ENCODE assay signal across 9 mouse cellular contexts in genomic region chr3:68709198-68709797, GRCm38 (mm10). TPM values are rescaled to one million over a fixed set of nuclear protein-coding genes. Genes with fewer than 3 reads are reported as not detected.
DNase-seq lines count a peak whose midpoint lies in the region; ATAC-seq and TF ChIP-seq lines count a peak whose summit lies in the region.
"Had no signal": no experiment of that assay in that cellular context is flagged by ENCODE, and none has a peak within 500 bp of the region (broad histone marks: within the 10 kb centered on the region; RNA-seq: fewer than 3 reads in every experiment).

No protein-coding gene starts in this region.

- no peaks in the 10 kb centered on the region for H3K27me3 ChIP-seq in ES-Bruce4 (ENCODE audit: control insufficient read depth, insufficient read depth, low read length, poor library complexity, severe bottlenecking)
- no peaks in the 10 kb centered on the region for H3K27me3 ChIP-seq in embryonic facial prominence, embryonic 15.5 days
- H3K27me3 ChIP-seq in heart, embryonic 16.5 days (ENCODE audit: control insufficient read depth, insufficient read depth, low read length): no peaks in the 10 kb centered on the region
- no peaks in the 10 kb centered on the region for H3K27me3 ChIP-seq in liver, postnatal 0 days (ENCODE audit: insufficient read depth, low read length)
- H3K27me3 ChIP-seq in neural tube, embryonic 14.5 days (ENCODE audit: control insufficient read depth, insufficient read depth, low read length): no peaks in the 10 kb centered on the region
- no peaks in the 10 kb centered on the region for H3K27me3 ChIP-seq in thymus, adult 2 months (ENCODE audit: control insufficient read depth, insufficient read depth, low read length)
- H3K27me3 ChIP-seq: heart, embryonic 15.5 days had no signal

- TF ChIP-seq CTCF in ES-Bruce4 (IDR thresholded peaks at IDR 0.05; ENCODE audit: low read depth, low read length): peak; percentile 91
- peak; percentile 94 for TF ChIP-seq CTCF in bone marrow, adult 2 months (IDR thresholded peaks at IDR 0.05; ENCODE audit: control insufficient read depth, insufficient read depth, low read length)
- TF ChIP-seq CTCF in liver, postnatal 0 days (IDR thresholded peaks at IDR 0.05; ENCODE audit: low read depth): peak; percentile 91
- TF ChIP-seq CTCF in thymus, adult 2 months (IDR thresholded peaks at IDR 0.05; ENCODE audit: borderline replicate concordance, control insufficient read depth, extremely low read depth, insufficient read depth, low read length, poor library complexity): peak; percentile 96

- H3K9ac ChIP-seq in ES-Bruce4 (ENCODE audit: low read depth, poor library complexity, severe bottlenecking): no peak overlapping the region
- H3K9ac ChIP-seq in embryonic facial prominence, embryonic 15.5 days: no peak overlapping the region
- no peak overlapping the region for H3K9ac ChIP-seq in heart, embryonic 16.5 days (ENCODE audit: low read length)
- H3K9ac ChIP-seq in liver, postnatal 0 days (replicated peaks): no peak overlapping the region
- H3K9ac ChIP-seq in neural tube, embryonic 14.5 days (replicated peaks; ENCODE audit: low read depth, low read length): no peak overlapping the region
- H3K9ac ChIP-seq: heart, embryonic 15.5 days had no signal

- WGBS in bone marrow, adult 2 months: 3% methylated on average over 9 of the region's 9 CpGs
- WGBS in embryonic facial prominence, embryonic 15.5 days: 42% methylated on average over 9 of the region's 9 CpGs
- WGBS in heart, embryonic 16.5 days: 47% methylated on average over 9 of the region's 9 CpGs
- 30% methylated on average over 9 of the region's 9 CpGs for WGBS in liver, postnatal 0 days (ENCODE audit: insufficient replicate concordance)
- 67% methylated on average over 9 of the region's 9 CpGs for WGBS in neural tube, embryonic 14.5 days
- WGBS in thymus, adult 2 months: 25% methylated on average over 9 of the region's 9 CpGs

- no peak overlapping the region for H3K4me3 ChIP-seq in ES-Bruce4 (ENCODE audit: low read depth, low read length)
- H3K4me3 ChIP-seq in bone marrow, adult 2 months (replicated peaks; ENCODE audit: control insufficient read depth, low read depth, low read length): peak overlapping the region; percentile 32
- H3K4me3 ChIP-seq in embryonic facial prominence, embryonic 15.5 days (replicated peaks): no peak overlapping the region
- H3K4me3 ChIP-seq in heart, embryonic 16.5 days (ENCODE audit: low read length): no peak overlapping the region
- H3K4me3 ChIP-seq in liver, postnatal 0 days (ENCODE audit: low read depth, low read length): no peak overlapping the region
- no peak overlapping the region for H3K4me3 ChIP-seq in neural tube, embryonic 14.5 days (ENCODE audit: low read depth, low read length)
- no peak overlapping the region for H3K4me3 ChIP-seq in thymus, adult 2 months (ENCODE audit: control insufficient read depth, insufficient read depth, low read length)
- H3K4me3 ChIP-seq: heart, embryonic 15.5 days had no signal

- TF ChIP-seq EP300 in ES-Bruce4 (IDR thresholded peaks at IDR 0.05; ENCODE audit: insufficient read depth, low read depth, low read length): no peak
- no peak for TF ChIP-seq EP300 in liver, postnatal 0 days (IDR thresholded peaks at IDR 0.05; ENCODE audit: low read depth)

- ATAC-seq in embryonic facial prominence, embryonic 15.5 days (ENCODE audit: insufficient number of reproducible peaks, low FRiP score, low TSS enrichment, low read depth): 0 out of 2 replicates have a peak, but pooled peaks have one; percentile 71
- ATAC-seq in heart, embryonic 16.5 days (replicated peaks; ENCODE audit: extremely low read depth, insufficient read depth, low FRiP score): 0 out of 2 replicates have a peak, but pooled peaks have one; percentile 47
- ATAC-seq in liver, postnatal 0 days: peak; percentile 83
- ATAC-seq in neural tube, embryonic 14.5 days (ENCODE audit: low read depth): 0 out of 2 replicates have a peak, but pooled peaks have one; percentile 57

- H3K9me3 ChIP-seq in ES-Bruce4 (replicated peaks; ENCODE audit: control insufficient read depth, insufficient read depth, low read length, poor library complexity, severe bottlenecking): no peaks in the 10 kb centered on the region
- no peaks in the 10 kb centered on the region for H3K9me3 ChIP-seq in embryonic facial prominence, embryonic 15.5 days (replicated peaks)
- H3K9me3 ChIP-seq in heart, embryonic 16.5 days (replicated peaks; ENCODE audit: control insufficient read depth, low read length): no peaks in the 10 kb centered on the region
- no peaks in the 10 kb centered on the region for H3K9me3 ChIP-seq in liver, postnatal 0 days (ENCODE audit: low read length)
- H3K9me3 ChIP-seq in neural tube, embryonic 14.5 days (ENCODE audit: control insufficient read depth, low read length): no peaks in the 10 kb centered on the region
- H3K9me3 ChIP-seq: heart, embryonic 15.5 days had no signal

- peak; percentile 76 to 80 for DNase-seq in kidney, postnatal 4 days
- peak; percentile 78 for DNase-seq in liver, postnatal 0 days
- peak; percentile 89 for DNase-seq in thymus, adult 2 months

- no peak for TF ChIP-seq POLR2A in ES-Bruce4 (IDR thresholded peaks at IDR 0.05; ENCODE audit: insufficient read depth, low read length)
- TF ChIP-seq POLR2A in bone marrow, adult 2 months (IDR thresholded peaks at IDR 0.05; ENCODE audit: borderline replicate concordance, control insufficient read depth, low read depth, low read length): no peak
- TF ChIP-seq POLR2A in thymus, adult 2 months (IDR thresholded peaks at IDR 0.05; ENCODE audit: control insufficient read depth, extremely low read depth, insufficient read depth, low read length, poor library complexity): no peak

- H3K4me1 ChIP-seq in ES-Bruce4 (ENCODE audit: control insufficient read depth, insufficient read depth, low read length): no peaks in the 10 kb centered on the region
- H3K4me1 ChIP-seq in bone marrow, adult 2 months (ENCODE audit: control insufficient read depth, insufficient read depth, low read length): peaks cover 6% of the 10 kb centered on the region
- H3K4me1 ChIP-seq in embryonic facial prominence, embryonic 15.5 days: no peaks in the 10 kb centered on the region
- no peaks in the 10 kb centered on the region; the same call in 1 of the 2 replicates for H3K4me1 ChIP-seq in heart, embryonic 16.5 days (ENCODE audit: control insufficient read depth, insufficient read depth, low read length)
- H3K4me1 ChIP-seq in liver, postnatal 0 days (ENCODE audit: insufficient read depth): peaks cover 2% of the 10 kb centered on the region
- H3K4me1 ChIP-seq in neural tube, embryonic 14.5 days (ENCODE audit: control insufficient read depth, insufficient read depth, low read length): no peaks in the 10 kb centered on the region
- H3K4me1 ChIP-seq in thymus, adult 2 months (replicated peaks; ENCODE audit: control insufficient read depth, insufficient read depth, low read length): peaks cover 24% of the 10 kb centered on the region
- H3K4me1 ChIP-seq: heart, embryonic 15.5 days had no signal

- no peaks in the 10 kb centered on the region for H3K36me3 ChIP-seq in ES-Bruce4 (ENCODE audit: control insufficient read depth, insufficient read depth, low read length, poor library complexity, severe bottlenecking)
- no peaks in the 10 kb centered on the region for H3K36me3 ChIP-seq in embryonic facial prominence, embryonic 15.5 days
- H3K36me3 ChIP-seq in heart, embryonic 16.5 days (ENCODE audit: control insufficient read depth, insufficient read depth): no peaks in the 10 kb centered on the region
- H3K36me3 ChIP-seq in liver, postnatal 0 days (replicated peaks; ENCODE audit: insufficient read depth, low read length): no peaks in the 10 kb centered on the region
- no peaks in the 10 kb centered on the region for H3K36me3 ChIP-seq in neural tube, embryonic 14.5 days (ENCODE audit: control insufficient read depth, insufficient read depth, low read length)
- no peaks in the 10 kb centered on the region for H3K36me3 ChIP-seq in thymus, adult 2 months (ENCODE audit: control insufficient read depth, insufficient read depth, low read length)
- H3K36me3 ChIP-seq: heart, embryonic 15.5 days had no signal

- H3K4me2 ChIP-seq in embryonic facial prominence, embryonic 15.5 days (replicated peaks): no peak overlapping the region
- no peak overlapping the region for H3K4me2 ChIP-seq in heart, embryonic 16.5 days (ENCODE audit: low read depth, low read length)
- no peak overlapping the region; the same call in 1 of the 2 replicates for H3K4me2 ChIP-seq in liver, postnatal 0 days (ENCODE audit: low read depth, low read length)
- H3K4me2 ChIP-seq in neural tube, embryonic 14.5 days (ENCODE audit: low read depth, low read length): no peak overlapping the region
- H3K4me2 ChIP-seq: heart, embryonic 15.5 days had no signal

- no peak overlapping the region for H3K27ac ChIP-seq in ES-Bruce4 (ENCODE audit: insufficient read depth, low read length)
- no peak overlapping the region for H3K27ac ChIP-seq in bone marrow, adult 2 months (ENCODE audit: control insufficient read depth, insufficient read depth, low read depth, low read length, poor library complexity)
- no peak overlapping the region for H3K27ac ChIP-seq in embryonic facial prominence, embryonic 15.5 days (replicated peaks)
- no peak overlapping the region for H3K27ac ChIP-seq in heart, embryonic 16.5 days (ENCODE audit: low read length)
- H3K27ac ChIP-seq in liver, postnatal 0 days (ENCODE audit: low read depth): no peak overlapping the region
- H3K27ac ChIP-seq in neural tube, embryonic 14.5 days (ENCODE audit: low read depth, low read length): no peak overlapping the region
- H3K27ac ChIP-seq in thymus, adult 2 months (ENCODE audit: control insufficient read depth, insufficient read depth, low read length): no peak overlapping the region
- H3K27ac ChIP-seq: heart, embryonic 15.5 days had no signal

RNA-seq across cellular contexts. Expression of gene Il12a, which starts 18.9 kb away (rescaled TPM):
- not detected in 2 replicates for polyA plus RNA-seq in ES-Bruce4 (2011; ENCODE audit: insufficient read depth, insufficient read length, low read depth, missing spikeins)
- 11.9 and 14.5 TPM in 2 replicates for polyA plus RNA-seq in bone marrow, adult 2 months (2011; ENCODE audit: insufficient read depth, insufficient read length, low replicate concordance, missing spikeins)
- polyA plus RNA-seq in embryonic facial prominence, embryonic 15.5 days (2015; fragmentation: Nextera tagmentation; extraction: Ambion mirVana): 0.77 and 1.00 TPM in 2 replicates
- not detected in 2 replicates for polyA plus RNA-seq in heart, embryonic 16.5 days (2015; fragmentation: Nextera tagmentation; extraction: Ambion mirVana)
- 3.1 and 3.2 TPM in 2 replicates for polyA plus RNA-seq in liver, postnatal 0 days (2015; fragmentation: Nextera tagmentation; extraction: Ambion mirVana)
- polyA plus RNA-seq in neural tube, embryonic 14.5 days (2014; fragmentation: Nextera tagmentation; extraction: Ambion mirVana): not detected in 2 replicates
- polyA plus RNA-seq in thymus, adult 2 months (2012; rRNA removed): 2.8 and 3.2 TPM in 2 replicates
- polyA plus RNA-seq: heart, embryonic 15.5 days had no signal
